Mouse (Mus musculus) hindlimb bud, embryonic 11.5 days (tissue): ENCODE results near the gene Pcdh20.

Source experiments
- DNase-seq: peaks from one replicate; pipeline ENCODE4 v3.0.0-alpha.2; 2012; ENCODE audit warnings: low read depth, low spot score; ENCODE audit errors: extremely low spot score

Gene Pcdh20

DNA sequence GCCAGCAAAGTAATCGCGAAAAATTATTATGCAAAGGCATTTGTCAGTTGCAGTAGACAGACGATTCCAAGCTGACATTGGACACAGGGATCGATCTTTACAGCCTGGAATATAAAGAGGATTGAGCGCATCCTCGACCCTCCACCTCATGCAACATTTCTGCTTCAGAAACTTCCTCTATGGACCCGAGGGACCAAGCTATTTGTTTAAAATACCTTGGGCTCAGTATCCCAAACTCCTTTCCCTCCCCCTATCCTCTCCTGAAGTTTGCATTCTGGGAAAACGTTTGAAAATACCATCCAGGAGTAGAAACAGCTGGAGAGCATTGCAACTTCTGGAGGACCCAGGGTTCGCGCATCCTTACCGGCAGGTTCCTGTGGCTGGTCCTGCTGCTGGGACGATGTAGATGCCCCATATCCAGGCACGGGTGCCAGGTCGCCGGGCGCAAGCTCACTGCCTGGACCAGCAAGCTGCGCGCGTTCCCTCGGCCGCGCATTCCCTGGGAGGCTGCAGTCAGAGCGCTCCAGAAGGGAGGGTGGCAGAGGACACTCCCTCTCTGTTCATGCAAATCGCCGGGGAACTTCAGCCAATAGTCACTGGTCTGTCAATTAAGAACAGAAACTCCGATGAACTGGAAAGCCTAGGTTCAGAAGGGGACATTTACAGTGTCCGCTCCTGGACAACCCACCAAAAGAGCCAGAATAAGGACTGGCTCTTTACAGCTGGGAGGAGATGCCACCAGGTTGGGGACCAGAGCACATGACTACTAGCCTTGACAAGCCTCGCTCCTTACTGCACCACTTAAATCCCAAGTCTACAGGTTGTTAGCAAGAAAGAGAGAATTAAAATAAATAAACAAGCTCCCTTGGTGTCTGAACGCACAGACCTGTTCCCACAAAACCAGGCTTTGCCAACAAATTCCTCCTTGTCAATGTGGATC lies at the start of gene Pcdh20:
Gene Pcdh20, minus strand, starts transcription at position 902 of the 940 bp plus-strand sequence.
- DNase-seq = no peak

DNA sequence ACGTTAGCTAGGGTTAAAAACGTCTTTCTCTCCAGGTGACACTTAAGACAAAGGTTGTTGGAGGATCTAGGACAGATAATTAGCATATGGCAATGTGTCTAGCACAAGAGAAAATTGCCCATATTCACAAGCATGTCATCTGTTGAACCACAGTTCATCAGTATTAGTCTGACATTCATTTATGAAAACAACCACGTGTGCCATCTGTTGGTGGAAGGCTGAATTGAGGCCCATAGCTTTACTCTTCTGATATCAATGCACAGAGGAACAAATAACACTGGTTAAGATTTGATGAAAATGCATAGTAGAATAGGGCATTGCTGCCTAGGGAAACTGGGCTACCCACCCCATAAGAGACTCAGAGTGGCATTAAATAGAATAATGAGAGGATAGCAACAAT lies 8.7 kb upstream of the Pcdh20 start:
- no peak for DNase-seq

DNA sequence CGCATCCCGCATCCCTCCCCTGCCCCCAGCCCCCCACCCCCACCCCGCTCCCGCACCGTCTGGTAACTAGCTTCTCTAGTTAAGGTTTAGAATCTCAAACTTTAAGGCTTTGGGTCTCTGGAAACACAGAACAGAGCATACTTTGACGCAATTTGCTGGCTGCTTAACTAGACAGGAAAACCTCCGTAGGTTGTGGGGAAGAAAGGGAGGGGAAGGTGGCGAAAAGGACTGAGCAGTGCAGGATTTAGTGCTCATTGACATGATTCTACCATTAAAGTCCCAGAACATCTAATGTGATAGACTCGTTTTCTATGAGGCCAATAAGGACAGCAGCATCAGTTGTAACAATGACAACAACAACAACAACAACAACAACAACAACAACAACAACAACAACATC lies 1.2 kb downstream of the Pcdh20 start:
- DNase-seq = no peak

DNA sequence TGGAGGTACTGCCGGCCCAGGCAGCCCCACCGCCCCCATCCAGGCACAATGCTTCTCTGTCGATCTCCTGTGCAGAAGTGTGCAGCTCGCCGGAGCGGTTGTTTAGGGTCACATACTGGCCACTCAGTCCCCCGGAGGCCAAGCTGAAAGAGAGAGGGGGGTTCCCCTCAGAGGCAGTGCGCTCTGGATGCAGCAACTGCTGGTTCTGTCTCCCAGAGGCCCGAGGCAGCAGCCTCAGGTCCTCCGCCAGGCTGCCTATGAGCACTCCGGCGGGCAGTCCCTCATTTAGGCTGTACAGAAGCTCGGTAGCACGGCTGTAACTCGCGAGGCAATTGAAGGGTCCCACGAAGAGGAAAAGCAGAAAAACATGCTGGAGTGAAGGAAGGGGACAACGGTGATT lies 1.8 kb downstream of the Pcdh20 start:
- no peak for DNase-seq

DNA sequence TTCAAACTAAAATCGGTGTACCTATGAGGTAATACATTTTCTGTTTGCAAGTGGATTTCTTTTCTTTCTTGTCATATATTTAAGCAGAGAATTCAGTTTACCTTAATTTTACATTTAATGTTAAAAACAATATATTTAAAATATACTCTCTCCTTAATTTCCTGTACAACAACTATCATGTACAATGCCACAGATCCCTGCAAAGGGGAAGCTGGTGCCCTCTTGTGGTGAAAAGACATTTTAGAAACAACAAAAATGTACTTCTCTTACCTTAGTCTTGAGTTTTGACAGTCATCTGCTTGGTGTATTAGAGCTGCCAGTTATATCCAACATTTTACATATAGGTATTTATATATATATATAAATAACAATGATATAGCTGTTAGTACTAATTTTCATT lies 4.8 kb downstream of the Pcdh20 start:
- DNase-seq = no peak

DNA sequence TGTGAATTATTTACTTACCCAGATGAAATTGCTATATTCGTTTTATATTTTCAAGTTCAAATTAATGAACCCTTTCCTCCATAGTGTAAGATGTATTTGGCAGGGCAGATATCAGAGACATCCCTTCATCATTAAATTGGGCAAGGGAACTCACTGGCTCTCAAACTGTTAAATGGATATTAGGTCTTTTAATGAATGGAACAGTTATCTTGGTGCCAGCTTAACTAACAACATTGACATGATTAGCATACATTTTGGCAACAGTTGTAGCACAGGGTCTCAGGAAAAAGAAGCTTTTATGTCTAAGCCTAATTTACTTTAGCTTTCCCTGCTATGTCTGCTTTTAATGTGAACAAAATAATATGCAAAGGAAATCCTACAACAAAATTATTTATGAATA lies 6.8 kb downstream of the Pcdh20 start:
- no peak for DNase-seq

DNA sequence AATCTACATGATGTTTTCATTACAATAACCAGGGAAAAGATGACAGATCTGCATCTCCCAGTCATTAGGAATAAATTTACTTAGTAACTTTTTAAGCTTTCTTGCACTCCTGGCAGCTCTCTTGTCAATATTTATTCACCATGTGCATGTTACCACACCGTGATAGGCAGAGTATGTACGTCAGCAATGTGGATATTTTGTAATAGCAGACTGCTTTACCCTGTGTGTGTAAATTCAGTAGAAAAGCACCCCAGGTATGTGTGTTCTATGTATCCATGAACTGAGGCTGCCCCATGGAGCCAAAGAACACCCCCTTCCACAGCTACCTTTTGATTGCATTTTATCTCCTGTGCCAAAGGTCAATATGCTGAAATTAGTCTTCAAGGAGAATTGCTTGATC lies 7.8 kb downstream of the Pcdh20 start:
- DNase-seq = no peak

DNA sequence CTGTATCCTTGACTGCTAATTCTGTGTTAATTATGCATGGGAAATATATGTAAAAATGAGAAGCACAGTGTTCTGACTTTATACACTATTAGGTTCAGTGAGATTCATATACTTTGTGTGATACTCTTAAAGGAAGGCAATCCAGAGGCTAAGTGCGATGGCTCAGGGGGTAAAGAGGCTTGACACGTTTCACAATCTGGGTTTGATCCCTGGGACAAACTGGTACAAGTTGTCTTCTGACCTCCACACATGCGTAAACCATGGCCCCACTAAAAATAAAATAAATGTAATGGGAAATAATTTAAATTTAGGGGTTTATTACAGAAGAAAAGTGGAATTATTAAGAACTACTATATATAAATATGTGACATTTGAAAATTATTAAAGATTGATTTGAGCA lies 8.3 kb downstream of the Pcdh20 start:
- DNase-seq = no peak

DNA sequence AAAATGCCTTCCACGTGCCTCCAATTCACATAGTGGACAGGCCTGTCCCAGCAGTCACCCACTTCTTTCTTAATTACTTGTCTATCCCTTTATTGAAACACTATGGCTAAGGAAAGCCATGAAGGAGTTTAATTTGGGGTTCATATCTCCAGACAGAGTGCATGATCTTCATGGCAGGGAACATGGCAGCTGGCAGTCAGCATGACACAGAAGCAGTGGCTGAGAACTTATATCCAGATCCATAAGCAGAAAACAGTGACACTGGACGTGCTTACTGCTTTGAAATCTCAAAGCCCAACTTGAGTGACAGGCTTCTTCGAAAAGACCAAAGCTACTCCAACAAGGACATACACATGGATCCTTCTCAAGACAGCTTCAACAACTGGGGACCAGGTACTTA lies 10.5 kb downstream of the Pcdh20 start:
- no peak for DNase-seq

DNA sequence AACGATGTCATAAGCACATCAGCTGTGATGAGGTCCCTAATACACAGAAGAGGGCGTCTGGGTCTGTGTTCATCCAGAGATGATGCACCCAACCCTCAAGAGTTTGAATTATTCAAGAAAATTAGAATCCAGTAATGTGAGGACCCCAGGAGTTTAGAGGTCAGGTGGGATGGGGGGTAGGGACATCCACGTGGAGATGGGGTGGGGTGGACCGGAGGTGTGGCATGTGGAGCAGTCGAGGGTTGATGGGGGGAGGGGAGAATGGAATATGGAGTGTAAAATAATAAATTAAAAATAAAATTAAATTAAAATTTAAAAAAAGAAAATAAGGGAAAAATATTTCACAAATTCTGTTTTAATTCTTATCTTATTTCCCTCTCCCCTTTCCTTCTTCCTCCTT lies 27.9 kb downstream of the Pcdh20 start:
- DNase-seq = no peak

DNA sequence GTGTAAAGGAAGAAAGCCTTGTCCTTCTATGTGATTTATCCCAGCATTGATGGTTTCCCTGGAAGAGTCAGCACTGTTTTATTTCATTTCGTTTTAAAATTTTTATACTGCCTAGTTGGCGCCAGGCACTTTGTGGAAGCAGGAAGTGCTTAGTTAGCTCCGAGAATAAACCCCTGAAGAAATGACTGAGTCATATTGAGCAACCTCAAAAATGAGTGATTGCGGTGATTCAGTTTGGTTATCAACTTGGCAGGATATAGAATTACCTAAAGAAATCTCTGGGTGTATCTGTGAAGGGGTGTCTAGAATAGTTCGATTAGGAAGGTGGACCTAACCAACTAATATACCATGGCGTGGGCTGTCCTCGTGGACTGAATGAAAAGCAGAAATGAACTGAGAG lies 41.8 kb downstream of the Pcdh20 start:
- no peak for DNase-seq

DNA sequence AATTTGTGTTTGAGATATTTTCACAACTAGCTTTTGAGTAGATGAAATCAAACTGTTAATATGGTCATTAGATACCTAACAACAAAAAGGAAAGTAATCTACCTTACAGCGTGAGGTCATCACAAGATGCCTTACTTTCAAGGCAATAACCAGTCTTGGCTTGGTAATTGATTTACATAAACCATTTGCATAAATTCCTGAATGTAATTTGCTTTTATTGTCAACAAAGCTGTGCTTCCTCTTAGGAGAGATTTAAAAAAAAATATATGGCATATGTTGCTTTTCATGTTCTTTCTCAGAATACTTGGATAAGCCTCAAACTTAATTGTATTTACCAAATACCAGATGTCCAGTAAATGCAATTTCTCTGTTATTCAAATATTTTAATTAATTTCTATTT lies 43.8 kb downstream of the Pcdh20 start:
- no peak for DNase-seq
